Mouse (Mus musculus) ES-E14 (cell line): ENCODE data around the gene Bsdc1. TPM values are rescaled to one million over a fixed set of nuclear protein-coding genes. Genes with fewer than 3 reads are reported as not detected.

Experiments used
- DNase-seq: peaks from one replicate; pipeline ENCODE4 v3.0.0-alpha.2; 2013; ENCODE audit warnings: low read depth, low spot score
- H3K27ac ChIP-seq: 2 replicates; pipeline ENCODE4 v1.5.1; 2012; ENCODE audit warnings: low read depth, mild to moderate bottlenecking, low read length, moderate library complexity, mixed read lengths; ENCODE audit not compliant: poor library complexity, insufficient read depth, severe bottlenecking
- H3K36me3 ChIP-seq: 2 replicates; pipeline ENCODE4 v1.6.1; 2012; ENCODE audit warnings: mild to moderate bottlenecking, low read length, moderate library complexity, mixed read lengths; ENCODE audit not compliant: control insufficient read depth, poor library complexity, insufficient read depth, severe bottlenecking
- H3K4me1 ChIP-seq, 2 experiments: fragments of 150-350 bp in 1 of 2; sonication (generic) in 1 of 2; 2 replicates each; pipeline ENCODE4 v1.6.1; 2012; ENCODE audit warnings: low read length in 2 of 2, mild to moderate bottlenecking in 1 of 2, mixed read lengths in 1 of 2; ENCODE audit not compliant: control insufficient read depth in 2 of 2, insufficient read depth in 2 of 2, poor library complexity in 1 of 2
- H3K4me3 ChIP-seq, 2 experiments: fragments of 150-350 bp in 1 of 2; sonication (generic) in 1 of 2; 2 replicates each; pipeline ENCODE4 v1.5.1; 2012; ENCODE audit warnings: low read length in 2 of 2, low read depth in 1 of 2, mild to moderate bottlenecking in 1 of 2, mixed read lengths in 1 of 2; ENCODE audit not compliant: insufficient read depth in 1 of 2, poor library complexity in 1 of 2, severe bottlenecking in 1 of 2
- H3K9ac ChIP-seq: 2 replicates; pipeline ENCODE4 v1.6.1; 2012; ENCODE audit warnings: low read depth, mild to moderate bottlenecking, low read length, mixed read lengths; ENCODE audit not compliant: poor library complexity, insufficient read depth, severe bottlenecking
- H3K9me3 ChIP-seq: fragments of 150-350 bp; sonication (generic); 2 replicates; pipeline ENCODE4 v1.6.1; 2012; ENCODE audit warnings: low read depth, mild to moderate bottlenecking, low read length; ENCODE audit not compliant: control insufficient read depth, insufficient read depth
- CHD2 ChIP-seq: IDR thresholded peaks from 2 replicates; pipeline ENCODE4 v1.6.1; 2014; ENCODE audit warnings: mild to moderate bottlenecking, low read depth, low read length, inconsistent platforms
- HCFC1 ChIP-seq: IDR thresholded peaks from 2 replicates; pipeline ENCODE4 v1.6.1; 2012; ENCODE audit warnings: low read length, inconsistent platforms, borderline replicate concordance; ENCODE audit not compliant: insufficient read depth
- MAFK ChIP-seq: IDR thresholded peaks from 2 replicates; pipeline ENCODE4 v1.6.1; 2014; ENCODE audit warnings: mild to moderate bottlenecking, low read depth, low read length, inconsistent platforms; ENCODE audit not compliant: insufficient read depth
- ZC3H11A ChIP-seq: IDR thresholded peaks from 2 replicates; pipeline ENCODE4 v1.6.1; 2012; ENCODE audit warnings: low read depth, mild to moderate bottlenecking, inconsistent platforms, low read length, borderline replicate concordance
- ZNF384 ChIP-seq: IDR thresholded peaks from 2 replicates; pipeline ENCODE4 v1.6.1; 2012; ENCODE audit warnings: low read depth, low read length, inconsistent platforms
- in situ Hi-C, 2 experiments: fragments of 600-800 bp; cut with MboI; formaldehyde crosslinking; loops; one replicate each; pipeline ENCODE4 v1.15.1; 2025; ENCODE audit warnings: low sequenced_read_pairs in 2 of 2, inconsistent platforms in 1 of 2; ENCODE audit not compliant: unreplicated experiment in 2 of 2
- total RNA-seq: library from RNA; depleted of rRNA; stranded (reverse); fragments of 300-350 nt; gene quantifications from 2 replicates; pipeline ENCODE4 v1.2.3, GENCODE M21; 2012

The Bsdc1 gene
- total RNA-seq, 1 experiment: 33.3 TPM

GRCm38 (mm10) chr4:129496631-129497030 is 35.2 kb downstream of the Bsdc1 start:
- H3K9ac ChIP-seq: no peak overlapping the region

DNA sequence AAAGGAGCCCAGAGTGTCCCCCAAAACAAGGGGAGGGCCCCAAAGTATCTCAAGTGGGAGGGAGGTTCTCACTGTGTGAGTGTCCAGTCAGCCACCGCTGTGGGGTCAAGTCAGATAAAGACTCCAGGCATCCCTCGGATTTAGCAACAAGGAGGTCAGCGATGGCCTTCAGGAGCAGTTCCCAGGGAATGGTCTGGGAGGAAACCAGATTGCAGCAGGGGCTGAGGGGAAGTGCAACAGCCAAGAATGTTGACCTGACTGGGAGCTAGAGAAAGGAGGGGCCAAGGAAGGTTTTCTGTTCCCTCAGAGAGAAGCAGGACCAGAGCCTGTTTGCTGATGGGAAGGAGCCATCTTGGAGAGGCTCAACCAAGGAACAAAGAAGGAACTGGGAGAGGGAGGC is 37.6 kb downstream of the Bsdc1 start:
- H3K36me3 ChIP-seq: no peaks in the 10 kb centered on the region
- DNase-seq: no peak
- peak overlapping the region in 1 of 2 experiments; percentile 69; a peak in 1 of 4 replicates for H3K4me3 ChIP-seq
- TF ChIP-seq ZNF384 (no peak), MAFK (no peak), CHD2 (no peak), HCFC1 (no peak), ZC3H11A (no peak)
- in situ Hi-C loops: no loop called here
- H3K27ac ChIP-seq: peak overlapping the region; percentile 77; the same call in 1 of the 2 replicates
- H3K9me3 ChIP-seq: no peaks in the 10 kb centered on the region
- H3K9ac ChIP-seq: peak overlapping the region; percentile 72; the same call in 1 of the 2 replicates
- peaks cover 21 to 27% of the 10 kb centered on the region in 2 experiments for H3K4me1 ChIP-seq

More at GRCm38 (mm10) chr4:129496631-129497030, 35.2 kb downstream of the Bsdc1 start:
- H3K36me3 ChIP-seq: no peaks in the 10 kb centered on the region
- in situ Hi-C loops: no loop called here
- no peak overlapping the region for H3K27ac ChIP-seq
- TF ChIP-seq ZNF384 (no peak), MAFK (no peak), HCFC1 (no peak), ZC3H11A (no peak), CHD2 (no peak)
- DNase-seq: no peak
- no peak overlapping the region for H3K4me3 ChIP-seq
- H3K4me1 ChIP-seq: peaks cover 7 to 14% of the 10 kb centered on the region in 2 experiments
- no peaks in the 10 kb centered on the region for H3K9me3 ChIP-seq

DNA sequence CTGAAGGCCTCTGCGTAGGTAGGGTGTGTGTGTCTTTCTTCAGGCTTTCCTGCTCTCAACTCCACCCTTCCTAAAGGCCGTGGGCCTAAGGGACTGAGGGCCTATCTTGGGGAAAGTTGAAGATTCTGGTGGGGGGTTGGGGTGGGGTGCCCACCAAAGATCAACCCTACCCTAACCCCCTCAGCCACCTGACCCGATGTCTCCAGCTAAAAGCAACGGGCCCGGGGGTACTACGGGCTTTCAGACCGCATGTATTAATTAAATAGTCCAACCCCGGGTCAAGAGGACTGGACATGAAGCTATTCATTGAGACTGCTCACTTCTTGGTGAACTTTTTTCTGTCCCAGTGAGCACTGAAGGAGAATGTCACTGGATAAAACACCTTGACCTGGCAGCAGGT is 38.6 kb downstream of the Bsdc1 start:
- Histone ChIP-seq H3K9me3 (no peaks in the 10 kb centered on the region), H3K4me3 (peak overlapping the region; percentile 69 to 79), H3K9ac (peak overlapping the region; percentile 72), H3K4me1 (peaks cover 23 to 34% of the 10 kb centered on the region in 2 experiments), H3K27ac (peak overlapping the region; percentile 77), H3K36me3 (no peaks in the 10 kb centered on the region)
- no peak for TF ChIP-seq CHD2
- no peak for TF ChIP-seq ZNF384
- no peak for TF ChIP-seq ZC3H11A
- no peak for TF ChIP-seq MAFK
- no peak for TF ChIP-seq HCFC1
- in situ Hi-C loops: no loop called here
- no peak for DNase-seq

- no peaks in the 10 kb centered on the region for H3K9me3 ChIP-seq
- in situ Hi-C loops: no loop called here
- TF ChIP-seq CHD2 (no peak), ZNF384 (peak; percentile 95)
- peak; percentile 94 for DNase-seq
- H3K27ac ChIP-seq: peak overlapping the region; percentile 92
- peaks cover 26 to 34% of the 10 kb centered on the region in 2 experiments for H3K4me1 ChIP-seq
- no peaks in the 10 kb centered on the region for H3K36me3 ChIP-seq
- peak overlapping the region; percentile 69 to 79 for H3K4me3 ChIP-seq
- peak overlapping the region; percentile 72 for H3K9ac ChIP-seq
Observed at GRCm38 (mm10) chr4:129500607-129501566, 39.5 kb downstream of the Bsdc1 start.
